Mouse (Mus musculus) G1E (cell line): Measurements from ENCODE around the gene Bloc1s4. TPM values are rescaled to one million over a fixed set of nuclear protein-coding genes. Genes with fewer than 3 reads are reported as not detected.

ENCODE experiments used
- ATAC-seq: 2 replicates; pipeline ENCODE4 v1.8.0; 2016; ENCODE audit warnings: mild to moderate bottlenecking; ENCODE audit not compliant: insufficient number of reproducible peaks, poor library complexity, low FRiP score, severe bottlenecking; ENCODE audit errors: extremely low read depth
- DNase-seq: peaks from one replicate; pipeline ENCODE4 v3.0.0; 2012; ENCODE audit warnings: low spot score
- H3K27me3 ChIP-seq: 2 replicates; pipeline ENCODE4 v1.6.1; 2012; ENCODE audit warnings: mild to moderate bottlenecking, low read length, inconsistent platforms; ENCODE audit not compliant: insufficient read depth
- H3K36me3 ChIP-seq: replicated peaks from 2 replicates; pipeline ENCODE3; 2012; ENCODE audit warnings: mild to moderate bottlenecking, inconsistent platforms
- H3K4me1 ChIP-seq: 2 replicates; pipeline ENCODE4 v1.6.1; 2012; ENCODE audit warnings: low read depth, low read length, inconsistent platforms, mixed read lengths; ENCODE audit not compliant: insufficient read depth
- H3K4me3 ChIP-seq: 2 replicates; pipeline ENCODE4 v1.5.1; 2012; ENCODE audit warnings: low read depth, mild to moderate bottlenecking, inconsistent platforms, low read length, moderate library complexity, mixed read lengths
- H3K9me3 ChIP-seq: replicated peaks from 2 replicates; pipeline ENCODE4 v1.6.1; 2012; ENCODE audit warnings: inconsistent platforms
- CTCF ChIP-seq: IDR thresholded peaks from 2 replicates; pipeline ENCODE4 v1.5.1; 2012; ENCODE audit warnings: low read depth, low read length, inconsistent platforms, mixed read lengths
- GATA1 ChIP-seq: IDR thresholded peaks from 2 replicates; pipeline ENCODE4 v1.6.1; 2012; ENCODE audit warnings: borderline replicate concordance, low read length, inconsistent platforms, mixed read lengths
- GATA2 ChIP-seq: IDR thresholded peaks from 2 replicates; pipeline ENCODE4 v1.6.1; 2012; ENCODE audit warnings: low read depth, low read length, inconsistent platforms, borderline replicate concordance
- POLR2AphosphoS5 ChIP-seq: IDR thresholded peaks from 2 replicates; pipeline ENCODE4 v1.6.1; 2012; ENCODE audit warnings: low read depth, low read length, inconsistent platforms; ENCODE audit not compliant: insufficient replicate concordance
- TAL1 ChIP-seq: conservative IDR thresholded peaks from 2 replicates; pipeline ENCODE4 v1.6.1; 2012; ENCODE audit warnings: low read depth, low read length, inconsistent platforms, mixed read lengths
- polyA plus RNA-seq: library from polyadenylated mRNA; stranded (reverse); fragments of >175 nt; gene quantifications from 2 replicates; pipeline ENCODE4 v1.2.3, GENCODE M21; 2012
- total RNA-seq, 2 experiments: library from RNA; stranded (forward) in 1 of 2; stranded (reverse) in 1 of 2; fragments of 200-1000 nt in 1 of 2; fragments of >200 nt in 1 of 2; fragmentation: Nextera tagmentation in 1 of 2; gene quantifications; 2 replicates each; pipeline ENCODE4 v1.2.3; 2014 to 2017

The Bloc1s4 gene
- total and polyA plus RNA-seq, 3 experiments, result 9.3 to 17.6 (median 15.9) TPM

DNA sequence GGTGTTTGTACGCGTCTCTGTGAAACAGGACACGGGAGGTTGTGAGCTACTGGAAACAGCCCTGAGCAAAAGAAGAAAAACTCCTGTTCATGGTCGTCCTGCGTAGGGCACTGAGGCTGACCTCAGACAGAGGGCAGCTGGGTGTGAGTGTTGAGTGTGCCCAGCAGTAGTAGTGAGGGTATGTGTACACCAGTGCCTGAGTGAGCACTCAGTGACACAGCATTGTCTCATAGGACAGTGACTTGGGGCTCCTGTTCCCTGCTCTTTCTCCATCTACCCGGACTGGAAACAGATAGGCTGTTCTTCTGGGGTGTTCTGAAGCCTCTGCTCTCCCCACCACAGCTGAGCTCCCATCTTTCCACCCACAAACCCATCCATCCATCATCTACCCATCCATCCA is 13.3 kb downstream of the Bloc1s4 start:
- ATAC-seq (no peak), DNase-seq (no peak)
- peaks cover 77% of the 10 kb centered on the region for H3K27me3 ChIP-seq
- H3K36me3 ChIP-seq, result no peaks in the 10 kb centered on the region
- no peaks in the 10 kb centered on the region for H3K9me3 ChIP-seq
- H3K4me3 ChIP-seq, result no peak overlapping the region
- TF ChIP-seq POLR2AphosphoS5 (no peak), TAL1 (no peak), GATA2 (no peak), GATA1 (no peak)
- H3K4me1 ChIP-seq, result peaks cover 83% of the 10 kb centered on the region

DNA sequence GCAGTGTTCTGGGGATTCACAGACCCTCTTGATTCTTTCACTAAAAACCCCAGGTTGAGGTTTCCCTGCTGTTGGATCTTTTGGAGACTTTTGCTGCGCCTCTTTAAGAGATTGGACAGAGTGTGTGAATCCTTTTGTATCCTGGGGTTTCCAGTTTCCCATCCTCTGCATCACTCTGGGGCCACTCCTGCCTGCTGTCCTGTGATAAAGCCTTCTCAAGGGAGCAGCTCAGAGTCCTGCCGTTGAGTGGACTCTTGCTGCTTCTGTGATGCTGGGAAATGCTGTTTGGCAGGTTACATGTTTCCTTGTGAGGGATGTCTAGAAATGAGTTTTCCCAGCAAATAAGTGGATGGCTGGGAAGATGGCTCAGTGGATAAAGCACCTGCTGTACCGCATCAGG is 15.0 kb downstream of the Bloc1s4 start:
- TF ChIP-seq POLR2AphosphoS5 (no peak), CTCF (no peak), GATA2 (no peak), TAL1 (no peak), GATA1 (no peak)
- H3K36me3 ChIP-seq, result no peaks in the 10 kb centered on the region
- H3K9me3 ChIP-seq, result no peaks in the 10 kb centered on the region
- peaks cover 75% of the 10 kb centered on the region for H3K4me1 ChIP-seq
- H3K27me3 ChIP-seq, result peaks cover 77% of the 10 kb centered on the region
- ATAC-seq, result no peak
- DNase-seq, result no peak
- no peak overlapping the region for H3K4me3 ChIP-seq

DNA sequence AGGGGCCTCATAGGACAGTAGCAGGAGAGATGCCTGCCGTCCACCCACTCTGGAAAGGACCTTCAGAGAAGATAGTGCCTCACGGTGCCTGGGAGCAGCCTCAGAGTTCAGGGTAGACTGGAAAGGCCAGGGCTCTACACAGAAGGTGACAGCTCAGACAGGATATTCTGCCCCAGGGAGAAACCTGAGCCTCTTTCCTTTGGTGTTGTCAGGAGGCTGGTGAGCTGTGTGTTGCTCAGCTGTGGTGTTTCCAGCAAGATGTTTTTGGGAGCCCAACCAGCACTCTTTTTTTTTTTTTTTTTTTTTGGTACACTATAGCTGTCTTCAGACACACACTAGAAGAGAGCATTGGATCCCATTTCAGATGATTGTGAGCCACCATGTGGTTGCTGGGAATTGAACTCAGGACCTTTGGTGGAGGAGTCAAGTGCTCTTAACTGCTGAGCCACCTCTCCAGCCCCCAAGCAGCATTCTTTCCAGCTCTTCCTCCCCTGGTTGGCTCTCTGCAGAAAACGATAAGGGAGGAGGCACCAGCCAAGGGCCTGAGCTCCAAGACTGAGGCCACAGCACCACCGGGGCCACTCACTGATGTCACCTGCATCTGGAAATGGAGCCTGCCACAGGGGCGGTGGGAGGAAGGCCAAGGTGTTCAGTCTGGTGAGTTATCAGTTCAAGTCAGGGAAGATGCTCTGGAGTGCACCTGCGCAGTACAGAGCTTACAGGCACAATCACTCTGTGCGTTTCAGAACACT is 16.4 kb downstream of the Bloc1s4 start:
- Histone ChIP-seq H3K4me3 (no peak overlapping the region), H3K9me3 (no peaks in the 10 kb centered on the region), H3K27me3 (peaks cover 78% of the 10 kb centered on the region), H3K4me1 (peaks cover 73% of the 10 kb centered on the region), H3K36me3 (no peaks in the 10 kb centered on the region)
- no peak for TF ChIP-seq CTCF
- DNase-seq (no peak), ATAC-seq (no peak)

DNA sequence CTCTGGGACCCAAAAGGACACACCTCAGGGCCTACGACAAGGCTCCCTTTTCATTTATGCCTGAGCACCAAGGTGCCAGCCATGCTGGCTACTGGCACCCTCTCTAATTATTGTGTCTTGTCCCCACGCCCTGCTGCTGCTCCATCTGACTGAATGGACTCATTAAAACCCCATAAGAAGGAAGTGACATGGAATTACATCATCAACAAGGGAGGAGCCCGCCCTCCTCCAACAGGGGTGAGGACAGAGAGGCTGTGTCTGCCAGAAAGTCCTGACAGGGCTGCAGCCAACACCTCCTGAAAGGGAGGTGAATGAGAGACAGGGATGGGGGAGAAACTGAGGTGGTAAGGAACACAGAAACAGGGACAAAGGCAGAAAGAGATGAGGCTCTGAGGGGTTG is 17.8 kb downstream of the Bloc1s4 start:
- Histone ChIP-seq H3K9me3 (no peaks in the 10 kb centered on the region), H3K4me3 (no peak overlapping the region; the same call in 1 of the 2 replicates), H3K4me1 (peaks cover 70% of the 10 kb centered on the region), H3K27me3 (peaks cover 86% of the 10 kb centered on the region), H3K36me3 (no peaks in the 10 kb centered on the region)
- ATAC-seq (peak; percentile 42; the same call in 1 of the 2 replicates), DNase-seq (no peak)
- TF ChIP-seq GATA2, result no peak
- no peak for TF ChIP-seq CTCF
- TF ChIP-seq TAL1, result no peak
- no peak for TF ChIP-seq POLR2AphosphoS5

DNA sequence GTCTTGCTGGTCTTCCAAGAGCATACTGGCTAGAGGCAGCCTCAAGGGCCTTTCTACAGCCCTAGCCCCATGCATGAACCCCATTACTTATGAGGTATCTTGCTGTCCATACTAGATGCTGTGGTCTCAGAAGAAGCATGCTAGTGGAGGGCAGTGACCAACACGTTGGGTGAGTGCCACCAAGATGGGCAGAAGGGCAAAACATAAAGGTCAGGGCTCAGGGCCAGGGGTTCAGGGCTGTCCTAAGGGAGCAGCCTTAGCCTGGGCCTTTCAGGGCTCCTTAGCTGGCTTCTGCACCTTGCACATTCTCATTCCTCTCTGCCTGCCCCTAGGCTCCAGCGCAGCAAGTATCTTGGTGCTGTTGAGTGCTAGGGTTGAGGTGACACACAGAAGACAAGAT is 18.5 kb downstream of the Bloc1s4 start:
- no peak for DNase-seq
- H3K4me1 ChIP-seq, result peaks cover 63% of the 10 kb centered on the region
- no peaks in the 10 kb centered on the region for H3K36me3 ChIP-seq
- peaks cover 80% of the 10 kb centered on the region for H3K27me3 ChIP-seq
- H3K9me3 ChIP-seq, result no peaks in the 10 kb centered on the region
- no peak overlapping the region for H3K4me3 ChIP-seq
- no peak for ATAC-seq
- TF ChIP-seq POLR2AphosphoS5 (no peak), CTCF (no peak), GATA2 (no peak), TAL1 (no peak), GATA1 (no peak)

DNA sequence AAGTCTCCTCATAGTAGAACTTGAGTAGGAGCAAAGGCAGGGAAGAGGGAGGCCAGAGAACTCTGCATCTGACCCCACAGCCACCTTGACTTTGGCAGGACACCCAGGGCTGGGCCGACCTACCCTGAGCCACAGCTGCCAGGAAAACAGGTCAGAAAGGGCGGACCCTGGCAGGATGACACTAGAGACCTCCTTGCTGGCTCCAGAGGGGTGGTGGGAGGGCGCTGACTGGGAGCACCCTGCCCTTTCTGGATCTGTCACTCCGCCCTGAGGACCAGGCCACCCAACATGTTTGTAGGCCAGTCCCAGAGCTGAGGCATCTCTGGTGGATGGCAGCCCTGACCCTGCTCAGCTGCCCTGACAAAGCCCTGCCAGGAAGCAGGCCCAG is 19.4 kb downstream of the Bloc1s4 start:
- H3K4me1 ChIP-seq, result peaks cover 66% of the 10 kb centered on the region

More for the DNA sequence above, 19.4 kb downstream of the Bloc1s4 start:
- DNase-seq (no peak), ATAC-seq (no peak)
- Histone ChIP-seq H3K36me3 (no peaks in the 10 kb centered on the region), H3K4me3 (no peak overlapping the region), H3K9me3 (no peaks in the 10 kb centered on the region), H3K27me3 (peaks cover 82% of the 10 kb centered on the region)
- TF ChIP-seq TAL1, result no peak
- no peak for TF ChIP-seq CTCF
- no peak for TF ChIP-seq POLR2AphosphoS5
- TF ChIP-seq GATA1, result no peak
- TF ChIP-seq GATA2, result no peak
